Mouse (Mus musculus): Measurements from ENCODE around the gene Fstl1.

DNA sequence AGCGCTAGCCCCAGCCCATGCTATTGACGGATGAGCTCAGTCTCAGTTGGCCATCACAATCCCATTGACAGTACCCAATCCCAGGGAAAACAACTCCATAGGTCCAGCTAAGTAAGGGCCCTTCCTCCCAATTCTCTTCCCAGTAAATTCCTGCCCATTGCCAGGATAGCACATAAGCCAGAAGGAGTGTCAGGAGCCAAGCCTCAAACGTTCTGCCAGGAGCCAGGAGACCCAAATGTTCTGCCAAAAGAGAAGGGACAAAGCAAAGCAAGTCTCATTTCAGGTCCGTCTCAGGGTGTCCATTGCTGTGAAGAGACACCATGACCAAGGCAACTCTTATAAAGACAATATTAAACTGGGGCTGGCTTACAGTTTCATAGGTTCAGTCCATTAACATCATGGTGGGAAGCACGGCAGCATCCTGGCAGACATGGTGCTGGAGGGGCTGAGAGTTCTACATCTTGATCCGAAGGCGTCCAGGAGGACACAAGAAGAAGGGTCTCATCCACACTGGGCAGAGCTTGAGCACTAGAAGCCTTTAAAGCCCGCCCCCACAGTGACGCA, 26.8 kb downstream of the Fstl1 start:
- TF ChIP-seq CTCF (IDR thresholded peaks at IDR 0.05; ENCODE audit: borderline replicate concordance, extremely low read depth, insufficient read depth, insufficient read length) (no peak), POLR2A (IDR thresholded peaks at IDR 0.05; ENCODE audit: borderline replicate concordance, extremely low read depth, insufficient read depth, insufficient read length, poor library complexity, severe bottlenecking) (no peak)

All from brain, embryonic 14.5 days (tissue).